Mouse (Mus musculus) mouse trophoblast stem cell (cell line): ENCODE measurements around the gene Lrrc4b.

Experiments used
- in situ Hi-C, 2 experiments: fragments of 300-500 bp; cut with MseI, MboI; formaldehyde crosslinking; loops; 2 replicates in 1 of 2; 3 replicates in 1 of 2; pipeline ENCODE4 v1.15.1; 2025

Lrrc4b gene

GRCm38 (mm10) chr7:44463556-44464225 lies 34.9 kb downstream of the Lrrc4b start:
- in situ Hi-C loops, result no loop called here

- in situ Hi-C loops, result no loop called here
Measured at GRCm38 (mm10) chr7:44464511-44464910, 35.7 kb downstream of the Lrrc4b start.

DNA sequence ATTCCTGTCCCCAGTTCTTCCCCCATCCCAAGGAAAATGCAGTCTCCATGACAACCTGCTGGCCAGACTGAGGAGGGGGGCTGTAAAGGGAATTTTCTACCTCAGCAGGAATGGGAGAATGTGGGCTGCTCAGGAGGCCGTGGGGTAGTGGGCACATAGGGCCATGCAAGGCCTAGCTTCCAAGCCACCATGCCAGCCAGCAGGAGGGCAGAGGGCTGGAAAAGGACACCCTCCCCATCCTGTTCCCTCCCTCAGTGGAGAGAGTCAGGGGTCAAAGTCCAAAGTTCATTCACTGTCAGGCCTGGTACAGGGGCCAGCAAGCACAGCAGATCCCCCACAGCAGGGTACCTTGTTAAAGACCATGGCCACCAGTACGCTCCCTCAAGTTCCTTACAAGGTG lies 36.3 kb downstream of the Lrrc4b start, which contains the start of gene Aspdh:
Gene Aspdh (plus strand): TSS at position 281 of the 400 bp plus-strand sequence.
- in situ Hi-C loops, result no loop called here

DNA sequence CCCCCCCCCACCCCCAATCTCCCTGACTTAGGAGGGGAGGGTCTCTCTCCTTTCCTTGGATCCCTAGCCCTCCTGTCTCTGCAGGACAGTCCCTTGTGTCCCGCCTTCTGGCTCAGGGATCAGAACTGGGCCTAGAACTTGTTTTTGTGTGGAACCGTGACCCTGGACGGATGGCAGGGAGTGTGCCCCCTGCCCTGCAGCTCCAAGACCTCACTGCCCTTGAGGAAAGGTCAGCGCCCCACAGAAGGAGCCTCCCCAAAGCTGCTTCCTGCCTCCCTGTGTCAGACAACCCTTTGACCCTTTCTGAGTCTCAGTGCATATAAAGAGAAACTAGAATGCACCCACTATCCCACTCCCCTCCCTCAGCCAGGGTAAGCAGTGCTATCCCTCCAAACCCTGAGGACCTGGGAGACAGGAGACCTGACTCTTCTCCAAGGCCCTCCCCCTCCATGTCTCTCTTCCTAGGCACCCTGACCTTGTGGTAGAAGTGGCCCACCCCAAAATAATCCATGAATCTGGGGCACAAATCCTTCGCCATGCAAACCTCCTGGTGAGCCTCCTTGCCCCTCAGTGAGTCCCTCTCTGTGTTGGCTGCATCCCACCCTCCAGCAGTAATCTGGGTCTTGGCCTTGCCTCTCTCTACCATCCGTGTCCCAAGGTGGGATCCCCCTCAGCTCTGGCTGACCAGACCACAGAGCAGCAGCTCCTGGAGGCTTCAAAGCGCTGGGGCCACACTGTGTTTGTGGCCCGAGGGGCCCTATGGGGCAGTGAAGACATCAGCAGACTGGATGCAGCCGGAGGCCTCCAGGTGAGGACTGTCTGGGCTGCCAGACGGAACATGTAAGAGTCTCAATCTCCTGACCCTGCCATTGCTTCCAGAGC lies 37.4 kb downstream of the Lrrc4b start:
- in situ Hi-C loops, result no loop called here

GRCm38 (mm10) chr7:44466888-44467311 lies 38.1 kb downstream of the Lrrc4b start:
- in situ Hi-C loops, result no loop called here

DNA sequence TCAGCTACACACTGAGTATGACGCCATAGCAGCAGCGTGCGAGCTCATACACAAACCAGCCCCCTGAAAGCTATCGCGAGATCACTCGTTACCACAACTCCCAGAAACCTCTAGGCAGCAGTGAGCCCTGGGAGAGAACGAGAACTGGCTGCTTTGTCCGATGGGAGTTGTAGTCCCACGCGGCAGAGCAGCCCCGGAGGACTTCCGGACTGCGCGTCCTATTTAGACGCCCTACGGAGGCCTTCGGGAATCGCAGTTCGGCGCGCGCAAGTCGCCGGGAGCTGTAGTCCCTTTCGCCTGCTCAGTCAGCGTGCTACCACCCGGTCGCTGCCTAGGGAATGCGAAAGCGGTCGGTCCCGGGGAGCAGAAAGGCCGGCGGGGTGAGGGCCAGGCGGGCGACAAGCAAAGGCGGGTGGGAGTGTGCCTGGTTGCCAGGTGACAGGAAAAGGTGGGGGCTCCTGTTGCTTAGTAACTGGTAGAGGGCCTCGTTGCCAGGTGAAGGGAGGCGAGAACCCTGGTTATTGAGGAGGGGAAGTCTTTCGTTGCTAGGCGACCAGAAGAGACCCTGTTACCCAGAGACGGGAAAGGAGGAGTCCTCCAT lies 39.1 kb downstream of the Lrrc4b start, which contains the start of gene Josd2:
Gene Josd2 (plus strand): TSS at position 170 of the 601 bp plus-strand sequence.
- in situ Hi-C loops, result no loop called here

DNA sequence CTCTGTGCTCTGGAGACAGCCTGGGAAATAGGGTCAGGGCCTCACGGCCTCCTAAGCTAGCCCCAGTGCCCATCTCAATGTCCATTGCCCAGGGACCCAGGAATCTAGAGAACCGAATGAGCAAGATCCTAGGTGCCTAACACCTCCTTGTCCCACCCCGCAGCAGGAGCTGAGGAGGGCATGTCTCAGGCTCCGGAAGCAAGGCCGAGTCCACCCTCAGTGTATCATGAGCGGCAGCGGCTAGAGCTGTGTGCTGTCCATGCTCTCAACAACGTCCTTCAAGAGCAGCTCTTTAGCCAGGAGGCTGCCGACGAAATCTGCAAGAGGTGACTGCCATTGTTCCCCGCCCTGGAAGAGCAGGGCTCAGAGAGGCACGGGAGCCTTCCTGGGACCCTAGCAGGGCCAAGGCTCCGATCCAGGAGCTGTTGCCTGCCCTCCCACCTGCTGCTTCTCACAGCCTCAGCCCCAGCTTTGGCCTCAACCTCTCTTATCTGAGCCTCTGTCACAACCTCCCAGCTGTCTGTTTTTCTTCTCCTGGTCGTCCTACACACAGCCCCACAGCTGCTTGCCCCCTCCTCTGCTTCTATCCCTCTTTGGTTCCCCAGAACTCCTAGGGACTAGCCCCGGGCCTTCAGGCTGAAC lies 39.9 kb downstream of the Lrrc4b start:
- in situ Hi-C loops, result no loop called here

- in situ Hi-C loops, result no loop called here
Measured at GRCm38 (mm10) chr7:44469677-44470675, 41.2 kb downstream of the Lrrc4b start.

GRCm38 (mm10) chr7:44470696-44471612 lies 42.1 kb downstream of the Lrrc4b start:
- in situ Hi-C loops, result no loop called here

- in situ Hi-C loops, result no loop called here
Measured at GRCm38 (mm10) chr7:44471880-44472557, 43.2 kb downstream of the Lrrc4b start.

DNA sequence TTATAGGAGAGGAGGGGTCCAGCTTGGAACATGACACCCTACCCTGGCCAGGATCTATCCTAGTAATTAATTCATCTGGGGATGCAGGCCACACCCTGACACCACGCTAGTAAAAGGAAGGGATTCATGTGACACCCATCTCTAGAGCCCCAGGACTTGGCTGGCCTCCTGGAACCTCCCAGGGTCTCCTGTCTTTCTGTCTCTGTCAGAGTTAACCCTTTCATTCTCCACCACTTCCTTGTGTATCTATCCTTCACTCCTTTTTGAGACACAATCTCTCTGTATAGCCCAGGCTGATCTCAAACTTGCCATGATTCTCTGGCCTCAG lies 43.7 kb downstream of the Lrrc4b start:
- in situ Hi-C loops, result no loop called here

DNA sequence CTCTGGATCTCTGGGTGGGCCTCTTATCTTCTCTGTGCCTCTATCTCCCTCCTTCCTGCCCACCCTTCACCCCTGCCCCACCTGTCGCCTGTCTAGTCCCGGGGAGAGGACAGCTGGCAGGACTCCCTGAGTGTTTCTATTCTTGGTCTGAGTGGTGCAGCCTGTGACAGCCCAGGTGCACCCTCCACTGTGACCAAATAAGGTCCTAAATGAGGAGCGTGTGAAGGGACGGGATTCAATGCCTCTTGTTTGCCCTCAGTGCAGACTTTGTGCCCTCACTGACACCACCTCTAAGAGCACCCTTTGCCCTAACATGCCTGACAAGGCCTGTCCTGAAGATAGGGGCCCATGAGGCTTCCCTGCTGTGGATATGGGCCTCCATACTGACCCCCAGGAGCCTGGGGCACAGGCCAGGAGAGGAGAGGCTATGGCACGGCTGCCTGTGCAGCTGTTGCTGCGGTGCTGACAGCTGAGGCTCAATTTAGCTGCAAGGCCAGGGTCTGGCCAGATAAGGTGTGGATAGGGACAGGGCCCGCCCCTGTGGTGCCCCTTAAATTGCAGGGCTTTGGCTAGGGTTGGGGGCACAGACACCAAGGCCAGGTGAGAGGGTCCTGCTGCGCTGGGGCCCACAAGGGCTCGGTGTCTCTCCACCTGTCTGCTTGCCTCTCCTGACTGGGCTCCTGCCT lies 44.3 kb downstream of the Lrrc4b start:
- in situ Hi-C loops, result no loop called here

DNA sequence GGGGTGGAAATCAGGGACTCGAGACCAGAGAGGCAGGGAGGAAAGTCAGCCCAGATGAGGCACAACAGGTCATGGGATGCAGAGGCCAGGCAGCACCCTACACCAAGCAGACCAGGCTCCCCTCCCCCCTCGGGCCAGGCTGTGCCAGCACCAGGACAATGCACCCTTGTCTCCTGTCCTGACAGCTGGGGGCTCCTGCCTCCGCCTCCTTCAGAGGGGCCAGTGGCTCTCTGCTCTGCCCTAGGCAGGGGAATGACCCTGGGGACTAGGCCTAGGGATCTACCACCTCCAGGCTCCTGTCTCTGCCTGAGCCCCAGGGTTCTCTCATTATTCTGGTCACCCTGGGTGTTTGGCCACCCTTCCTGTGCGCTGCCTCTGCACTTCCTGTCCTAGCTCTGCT lies 45.6 kb downstream of the Lrrc4b start:
- in situ Hi-C loops, result no loop called here

DNA sequence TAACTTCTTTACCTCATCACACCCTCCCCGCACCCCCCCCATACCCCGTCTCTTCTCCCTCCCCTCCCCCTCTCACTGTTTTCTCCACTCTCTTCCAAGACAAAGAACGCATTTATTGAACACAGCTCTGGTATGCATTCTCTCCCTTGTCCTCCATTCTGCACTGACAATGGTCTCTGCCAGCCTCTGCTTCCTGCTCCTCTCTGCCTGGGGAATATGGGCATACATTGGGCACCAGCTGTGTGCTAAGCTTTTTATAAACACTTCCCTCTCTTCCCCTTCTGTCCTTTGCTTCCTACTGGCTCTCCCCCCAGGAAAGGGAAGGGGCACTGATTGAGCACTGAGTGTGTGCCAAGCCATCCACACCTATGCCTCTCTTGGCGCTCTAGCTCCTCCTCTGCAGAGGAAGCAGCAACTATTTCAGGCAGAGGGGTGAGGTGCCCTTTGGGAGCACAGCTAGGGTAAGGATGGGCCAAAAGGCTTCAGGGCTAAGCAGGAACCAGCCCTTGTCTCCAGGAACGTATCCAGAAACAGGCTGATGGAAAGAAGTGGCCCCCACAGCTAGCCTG lies 46.3 kb downstream of the Lrrc4b start:
- in situ Hi-C loops, result no loop called here

DNA sequence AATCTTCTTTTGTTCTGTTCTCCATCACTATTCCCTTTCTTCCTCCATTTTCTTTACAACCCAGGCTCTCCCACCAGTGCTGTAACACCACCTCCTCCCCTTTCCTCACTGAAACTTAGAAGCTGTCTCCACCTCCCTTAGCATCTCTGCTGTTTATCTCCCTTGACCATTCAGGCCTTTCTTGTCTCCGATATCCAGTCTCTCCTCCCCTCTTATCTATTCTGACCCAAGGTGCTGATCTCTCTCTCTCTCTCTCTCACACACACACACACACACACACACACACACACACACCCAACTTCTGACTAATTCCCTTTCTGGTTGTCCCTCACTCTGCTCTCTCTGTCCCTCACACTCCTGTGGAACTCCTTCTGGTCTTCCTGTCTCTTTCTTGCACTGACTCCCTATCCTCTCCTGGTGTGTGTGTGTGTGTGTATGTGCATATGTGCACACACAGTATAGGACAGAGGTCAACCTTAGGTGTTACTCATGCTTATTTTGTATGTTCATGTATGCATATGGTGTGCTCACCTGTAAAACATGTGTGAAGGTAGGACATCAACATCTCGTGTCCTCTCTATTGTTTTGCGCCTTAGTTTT lies 54.1 kb downstream of the Lrrc4b start:
- in situ Hi-C loops, result loop anchor here in 1 of 2 experiments (5.0 kb wide), 1 partner anchor 81 kb away; no protein-coding TSS in a partner anchor

- in situ Hi-C loops, result loop anchor here in 1 of 2 experiments (5.0 kb wide), 1 partner anchor 82 kb away; no protein-coding TSS in a partner anchor
Measured at GRCm38 (mm10) chr7:44484109-44484508, 55.3 kb downstream of the Lrrc4b start.

GRCm38 (mm10) chr7:44484841-44485571 lies 56.2 kb downstream of the Lrrc4b start:
- in situ Hi-C loops, result loop anchor here in 1 of 2 experiments (5.0 kb wide), 1 partner anchor 83 kb away; no protein-coding TSS in a partner anchor
